Mouse (Mus musculus) neural tube, embryonic 13.5 days (tissue): Measurements from ENCODE around the gene Arhgef3. TPM values are rescaled to one million over a fixed set of nuclear protein-coding genes. Genes with fewer than 3 reads are reported as not detected.

Source experiments
- ATAC-seq: fragments of 200-750 bp; cut with Nextera tagmentation; 2 replicates; pipeline ENCODE4 v1.8.0; 2017; ENCODE audit warnings: low read depth, mild to moderate bottlenecking, moderate TSS enrichment, moderate library complexity
- H3K27ac ChIP-seq: fragments of 300-500 bp; sonication (generic); replicated peaks from 2 replicates; pipeline ENCODE4 v1.5.1; 2015; ENCODE audit warnings: moderate library complexity, mild to moderate bottlenecking, inconsistent platforms
- H3K27me3 ChIP-seq: fragments of 300-500 bp; sonication (generic); 2 replicates; pipeline ENCODE4 v1.6.1; 2015; ENCODE audit warnings: mild to moderate bottlenecking, inconsistent platforms
- H3K36me3 ChIP-seq: fragments of 300-500 bp; sonication (generic); 2 replicates; pipeline ENCODE4 v1.6.1; 2015; ENCODE audit warnings: mild to moderate bottlenecking, inconsistent platforms
- H3K4me1 ChIP-seq: fragments of 300-500 bp; sonication (generic); replicated peaks from 2 replicates; pipeline ENCODE4 v1.6.1; 2015; ENCODE audit warnings: inconsistent platforms
- H3K4me2 ChIP-seq: fragments of 300-500 bp; sonication (generic); 2 replicates; pipeline ENCODE4 v1.6.1; 2015; ENCODE audit warnings: inconsistent platforms, mild to moderate bottlenecking, moderate library complexity
- H3K4me3 ChIP-seq: fragments of 300-500 bp; sonication (generic); 2 replicates; pipeline ENCODE4 v1.5.1; 2015; ENCODE audit warnings: mild to moderate bottlenecking, inconsistent platforms
- H3K9ac ChIP-seq: fragments of 300-500 bp; sonication (generic); 2 replicates; pipeline ENCODE4 v1.6.1; 2015; ENCODE audit warnings: moderate library complexity, mild to moderate bottlenecking, inconsistent platforms
- H3K9me3 ChIP-seq: fragments of 300-500 bp; sonication (generic); 2 replicates; pipeline ENCODE4 v1.6.1; 2016; ENCODE audit warnings: inconsistent platforms
- WGBS: fragments of 180-500 bp; shearing (Covaris S2); methylation state at CpG from one replicate; pipeline ENCODE4 v1.1.7; 2015; 5-methylcytosine and 5-hydroxymethylcytosine counted together
- polyA plus RNA-seq: library from polyadenylated mRNA; unstranded; fragments of >200 nt; fragmentation: Nextera tagmentation; extraction: Ambion mirVana; gene quantifications from 2 replicates; pipeline ENCODE4 v1.2.1, GENCODE M21; 2015

Gene Arhgef3
- polyA plus RNA-seq, 1 experiment from 2014 or later = 3.3 TPM

- H3K9ac ChIP-seq = no peak overlapping the region
- no peaks in the 10 kb centered on the region for H3K27me3 ChIP-seq
- no peak overlapping the region for H3K4me3 ChIP-seq
- H3K9me3 ChIP-seq = no peaks in the 10 kb centered on the region
- H3K4me2 ChIP-seq = no peak overlapping the region
- ATAC-seq = no peak
- WGBS = 91% methylated on average over 7 of the region's 7 CpGs
- no peaks in the 10 kb centered on the region for H3K36me3 ChIP-seq
- no peaks in the 10 kb centered on the region for H3K4me1 ChIP-seq
- no peak overlapping the region for H3K27ac ChIP-seq
These were observed 181.1 kb downstream of the Arhgef3 start for GRCm38 (mm10) chr14:27295821-27296220.

- 85% methylated on average over 5 of the region's 5 CpGs for WGBS
- Histone ChIP-seq H3K9me3 (no peaks in the 10 kb centered on the region), H3K27ac (no peak overlapping the region), H3K36me3 (no peaks in the 10 kb centered on the region), H3K4me3 (no peak overlapping the region), H3K4me1 (no peaks in the 10 kb centered on the region), H3K9ac (no peak overlapping the region), H3K27me3 (no peaks in the 10 kb centered on the region), H3K4me2 (no peak overlapping the region)
- no peak for ATAC-seq
These were observed 182.3 kb downstream of the Arhgef3 start for GRCm38 (mm10) chr14:27296987-27297386.

GRCm38 (mm10) chr14:27298875-27299274 lies 184.2 kb downstream of the Arhgef3 start:
- ATAC-seq = no peak
- WGBS = 81% methylated on average over 2 of the region's 2 CpGs
- Histone ChIP-seq H3K27ac (no peak overlapping the region), H3K9ac (no peak overlapping the region), H3K4me2 (no peak overlapping the region), H3K4me3 (no peak overlapping the region), H3K27me3 (no peaks in the 10 kb centered on the region), H3K9me3 (no peaks in the 10 kb centered on the region), H3K36me3 (no peaks in the 10 kb centered on the region), H3K4me1 (no peaks in the 10 kb centered on the region)

- H3K4me3 ChIP-seq = no peak overlapping the region
- no peaks in the 10 kb centered on the region for H3K27me3 ChIP-seq
- ATAC-seq = no peak
- H3K4me2 ChIP-seq = no peak overlapping the region
- no peaks in the 10 kb centered on the region for H3K36me3 ChIP-seq
- H3K9ac ChIP-seq = no peak overlapping the region
- H3K27ac ChIP-seq = no peak overlapping the region
- WGBS = 76% methylated on average over 4 of the region's 4 CpGs
- no peaks in the 10 kb centered on the region for H3K4me1 ChIP-seq
- no peaks in the 10 kb centered on the region for H3K9me3 ChIP-seq
These were observed 185.0 kb downstream of the Arhgef3 start for GRCm38 (mm10) chr14:27299705-27300104.

GRCm38 (mm10) chr14:27301768-27302499 lies 187.2 kb downstream of the Arhgef3 start:
- no peak overlapping the region for H3K9ac ChIP-seq
- H3K27ac ChIP-seq = no peak overlapping the region
- no peaks in the 10 kb centered on the region for H3K9me3 ChIP-seq
- ATAC-seq = no peak
- no peaks in the 10 kb centered on the region for H3K4me1 ChIP-seq
- no peak overlapping the region for H3K4me2 ChIP-seq
- H3K27me3 ChIP-seq = no peaks in the 10 kb centered on the region
- 85% methylated on average over 5 of the region's 5 CpGs for WGBS
- no peaks in the 10 kb centered on the region for H3K36me3 ChIP-seq
- H3K4me3 ChIP-seq = no peak overlapping the region

GRCm38 (mm10) chr14:27303294-27303693 lies 188.6 kb downstream of the Arhgef3 start:
- Histone ChIP-seq H3K9me3 (no peaks in the 10 kb centered on the region), H3K4me3 (no peak overlapping the region), H3K4me2 (no peak overlapping the region), H3K4me1 (no peaks in the 10 kb centered on the region), H3K9ac (no peak overlapping the region), H3K27ac (no peak overlapping the region), H3K27me3 (no peaks in the 10 kb centered on the region), H3K36me3 (no peaks in the 10 kb centered on the region)
- no peak for ATAC-seq
- 75% methylated on average over 4 of the region's 4 CpGs for WGBS

DNA sequence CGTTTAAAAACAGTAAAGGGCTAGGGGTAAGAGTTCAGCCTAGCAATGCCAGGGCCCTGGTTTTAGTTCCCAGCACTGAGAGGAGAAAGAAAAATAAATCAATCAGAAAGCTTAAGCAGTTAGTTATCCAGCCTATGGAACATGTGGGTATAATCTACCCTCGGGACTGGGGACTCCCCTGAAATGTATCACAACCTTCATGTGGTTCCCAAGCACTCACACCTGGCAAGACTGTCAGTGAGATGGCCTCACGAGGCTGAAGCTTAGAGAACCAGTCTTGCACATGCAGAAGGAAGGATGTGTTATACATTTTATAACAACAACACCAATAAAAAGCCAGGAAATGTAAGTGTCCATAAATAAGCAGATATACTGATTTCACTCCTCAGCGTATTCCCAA lies 189.7 kb downstream of the Arhgef3 start:
- Histone ChIP-seq H3K27me3 (no peaks in the 10 kb centered on the region), H3K4me1 (no peaks in the 10 kb centered on the region), H3K36me3 (no peaks in the 10 kb centered on the region), H3K9me3 (no peaks in the 10 kb centered on the region), H3K4me3 (no peak overlapping the region), H3K9ac (no peak overlapping the region), H3K27ac (no peak overlapping the region), H3K4me2 (no peak overlapping the region)
- no peak for ATAC-seq
- 76% methylated on average over 4 of the region's 4 CpGs for WGBS

DNA sequence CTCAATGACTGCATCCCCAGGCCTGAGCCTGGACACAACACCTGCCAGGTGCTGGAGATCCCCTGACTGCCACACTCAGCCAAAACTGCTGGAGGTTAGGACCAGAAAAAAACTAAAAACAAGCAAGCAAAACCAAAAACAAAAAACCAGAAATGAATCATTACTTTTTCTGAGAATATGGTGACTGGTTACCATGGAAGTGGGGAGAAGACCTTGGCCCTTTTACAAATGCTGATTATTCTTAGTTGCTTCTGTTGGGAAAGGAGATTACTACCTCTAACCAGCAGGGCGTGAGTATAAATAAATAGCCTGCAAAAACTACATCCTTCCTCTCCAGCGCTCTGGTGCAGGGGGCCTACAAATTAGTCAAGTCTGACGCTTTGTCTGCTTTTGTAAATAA lies 194.1 kb downstream of the Arhgef3 start:
- H3K27ac ChIP-seq = no peak overlapping the region
- WGBS = 88% methylated on average over 3 of the region's 3 CpGs
- ATAC-seq = no peak
- no peak overlapping the region for H3K4me3 ChIP-seq
- H3K9me3 ChIP-seq = no peaks in the 10 kb centered on the region
- H3K4me1 ChIP-seq = no peaks in the 10 kb centered on the region
- H3K27me3 ChIP-seq = no peaks in the 10 kb centered on the region
- no peak overlapping the region for H3K4me2 ChIP-seq
- H3K9ac ChIP-seq = no peak overlapping the region
- no peaks in the 10 kb centered on the region for H3K36me3 ChIP-seq

- no peak overlapping the region for H3K9ac ChIP-seq
- no peak overlapping the region for H3K4me3 ChIP-seq
- no peaks in the 10 kb centered on the region for H3K27me3 ChIP-seq
- 77% methylated on average over 4 of the region's 4 CpGs for WGBS
- no peak overlapping the region for H3K27ac ChIP-seq
- ATAC-seq = no peak
- no peaks in the 10 kb centered on the region for H3K36me3 ChIP-seq
- H3K4me2 ChIP-seq = no peak overlapping the region
- no peaks in the 10 kb centered on the region for H3K9me3 ChIP-seq
- no peaks in the 10 kb centered on the region for H3K4me1 ChIP-seq
These were observed 196.0 kb downstream of the Arhgef3 start for GRCm38 (mm10) chr14:27310559-27311242.

GRCm38 (mm10) chr14:27312380-27312779 lies 197.7 kb downstream of the Arhgef3 start:
- Histone ChIP-seq H3K27me3 (no peaks in the 10 kb centered on the region), H3K4me1 (no peaks in the 10 kb centered on the region), H3K4me2 (no peak overlapping the region), H3K9me3 (no peaks in the 10 kb centered on the region), H3K36me3 (no peaks in the 10 kb centered on the region), H3K4me3 (no peak overlapping the region), H3K9ac (no peak overlapping the region), H3K27ac (no peak overlapping the region)
- WGBS = 83% methylated on average over 1 of the region's 1 CpGs
- ATAC-seq = no peak

DNA sequence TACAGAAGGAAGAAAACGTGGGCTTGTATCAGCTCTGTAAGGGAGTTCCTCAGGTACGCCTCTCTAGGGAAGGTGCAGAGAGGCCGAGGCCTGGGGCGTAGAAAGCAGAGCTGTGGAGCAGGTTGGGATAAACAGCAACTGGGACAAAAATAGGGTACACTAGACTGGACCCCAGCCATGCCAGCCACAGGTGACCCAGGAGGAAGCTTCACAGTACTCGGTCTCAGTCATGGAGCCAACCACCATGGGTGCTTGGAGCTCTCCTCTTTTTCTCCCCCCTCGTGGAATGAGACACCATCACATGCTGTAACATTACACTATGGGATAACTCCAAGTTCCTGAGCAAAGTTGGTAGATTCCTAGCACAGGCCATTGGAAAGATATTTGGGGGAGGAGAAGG lies 201.0 kb downstream of the Arhgef3 start:
- WGBS = 83% methylated on average over 6 of the region's 6 CpGs
- Histone ChIP-seq H3K4me1 (no peaks in the 10 kb centered on the region), H3K9ac (no peak overlapping the region), H3K36me3 (no peaks in the 10 kb centered on the region), H3K9me3 (no peaks in the 10 kb centered on the region), H3K27me3 (no peaks in the 10 kb centered on the region), H3K4me2 (no peak overlapping the region), H3K4me3 (no peak overlapping the region), H3K27ac (no peak overlapping the region)
- ATAC-seq = no peak

- Histone ChIP-seq H3K27me3 (no peaks in the 10 kb centered on the region), H3K4me1 (no peaks in the 10 kb centered on the region), H3K27ac (no peak overlapping the region), H3K4me2 (no peak overlapping the region), H3K9me3 (no peaks in the 10 kb centered on the region), H3K9ac (no peak overlapping the region), H3K4me3 (no peak overlapping the region), H3K36me3 (no peaks in the 10 kb centered on the region)
- 74% methylated on average over 8 of the region's 8 CpGs for WGBS
- ATAC-seq = no peak
These were observed 202.4 kb downstream of the Arhgef3 start for GRCm38 (mm10) chr14:27317146-27317545.

GRCm38 (mm10) chr14:27319386-27319785 lies 204.7 kb downstream of the Arhgef3 start:
- H3K9ac ChIP-seq = no peak overlapping the region

More at GRCm38 (mm10) chr14:27319386-27319785, 204.7 kb downstream of the Arhgef3 start:
- WGBS = 80% methylated on average over 7 of the region's 7 CpGs
- Histone ChIP-seq H3K4me1 (no peaks in the 10 kb centered on the region), H3K27ac (no peak overlapping the region), H3K9me3 (no peaks in the 10 kb centered on the region), H3K4me3 (no peak overlapping the region), H3K4me2 (no peak overlapping the region), H3K27me3 (no peaks in the 10 kb centered on the region), H3K36me3 (no peaks in the 10 kb centered on the region)
- no peak for ATAC-seq
